Mouse (Mus musculus): Measurements from ENCODE around the gene Ddah2.

GRCm38 (mm10) chr17:35016376-35016775 is 42.5 kb upstream of the Ddah2 start, which contains the start of gene Vwa7:
- TF ChIP-seq TAL1 (conservative IDR thresholded peaks at IDR 0.05; ENCODE audit: low read depth, low read length) (no peak), CTCF (IDR thresholded peaks at IDR 0.05; ENCODE audit: low read depth, low read length) (no peak), GATA2 (IDR thresholded peaks at IDR 0.05; ENCODE audit: borderline replicate concordance, low read depth, low read length) (no peak), POLR2AphosphoS5 (IDR thresholded peaks at IDR 0.05; ENCODE audit: insufficient replicate concordance, low read depth, low read length) (no peak)
